Mouse (Mus musculus) lung, embryonic 14.5 days (tissue): ENCODE measurements around the gene Pnpla7. TPM values are rescaled to one million over a fixed set of nuclear protein-coding genes. Genes with fewer than 3 reads are reported as not detected.
"Not testable (repeated sequence)": the region's sequence is repeated elsewhere in the genome, so short reads cannot be mapped to it uniquely, and the experiment has no call there.

Source experiments
- ATAC-seq: fragments of 200-750 bp; cut with Nextera tagmentation; 2 replicates; pipeline ENCODE4 v1.8.0; 2017; ENCODE audit warnings: mild to moderate bottlenecking, moderate TSS enrichment, moderate library complexity; ENCODE audit not compliant: insufficient read depth
- DNase-seq: peaks from one replicate; pipeline ENCODE4 v3.0.0-alpha.2; 2015
- H3K27ac ChIP-seq: fragments of 300-500 bp; sonication (generic); 2 replicates; pipeline ENCODE4 v1.5.1; 2014; ENCODE audit warnings: low read depth, mild to moderate bottlenecking, moderate library complexity
- H3K27me3 ChIP-seq: fragments of 300-500 bp; sonication (generic); 2 replicates; pipeline ENCODE4 v1.6.1; 2014; ENCODE audit warnings: low read length, control low read depth; ENCODE audit not compliant: insufficient read depth
- H3K36me3 ChIP-seq: fragments of 300-500 bp; sonication (generic); 2 replicates; pipeline ENCODE4 v1.6.1; 2014; ENCODE audit warnings: control low read depth; ENCODE audit not compliant: insufficient read depth
- H3K4me1 ChIP-seq: fragments of 300-500 bp; sonication (generic); 2 replicates; pipeline ENCODE4 v1.6.1; 2014; ENCODE audit warnings: antibody characterized with exemption, control low read depth; ENCODE audit not compliant: insufficient read depth
- H3K4me2 ChIP-seq: fragments of 300-500 bp; sonication (generic); 2 replicates; pipeline ENCODE4 v1.6.1; 2014; ENCODE audit warnings: mild to moderate bottlenecking
- H3K4me3 ChIP-seq: fragments of 300-500 bp; sonication (generic); 2 replicates; pipeline ENCODE4 v1.5.1; 2014; ENCODE audit warnings: low read depth, low read length
- H3K9ac ChIP-seq: fragments of 300-500 bp; sonication (generic); 2 replicates; pipeline ENCODE4 v1.6.1; 2014
- H3K9me3 ChIP-seq: fragments of 300-500 bp; sonication (generic); 2 replicates; pipeline ENCODE4 v1.6.1; 2016; ENCODE audit warnings: low read depth, low read length, control low read depth
- CTCF ChIP-seq: IDR thresholded peaks from 2 replicates; pipeline ENCODE4 v1.5.1; 2016; ENCODE audit warnings: antibody characterized with exemption, low read depth
- WGBS: fragments of 180-500 bp; shearing (Covaris S2); extraction: QIAGEN DNeasy Blood & Tissue Kit; methylation state at CpG from one replicate; pipeline ENCODE4 v1.1.7; 2014; 5-methylcytosine and 5-hydroxymethylcytosine counted together
- polyA plus RNA-seq: library from polyadenylated mRNA; unstranded; fragments of >200 nt; fragmentation: Nextera tagmentation; extraction: Ambion mirVana; gene quantifications from 2 replicates; pipeline ENCODE4 v1.2.1, GENCODE M21; 2014

The Pnpla7 gene
- polyA plus RNA-seq, 1 experiment from 2014 or later, result 6.6 TPM

DNA sequence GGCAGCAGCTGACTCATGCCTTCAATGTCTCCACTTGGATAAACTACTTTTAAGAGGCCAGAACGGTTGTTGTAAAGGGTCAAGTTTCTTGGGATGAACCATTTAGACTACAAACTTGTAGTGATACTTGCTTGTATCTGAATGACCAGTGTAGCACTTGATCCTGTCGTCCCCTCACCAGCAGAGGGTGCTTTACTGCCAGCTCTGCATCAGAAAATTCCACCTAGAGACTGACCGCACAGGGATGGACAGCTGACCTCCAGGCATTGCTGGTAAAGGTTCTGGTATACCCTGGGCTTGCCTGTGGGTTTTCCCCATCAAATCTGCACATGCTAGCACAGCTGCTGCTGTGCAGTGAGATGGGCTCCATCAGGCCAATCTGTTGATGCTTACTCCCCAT, 14.9 kb upstream of the Pnpla7 start:
- no peak overlapping the region for H3K27ac ChIP-seq
- no peaks in the 10 kb centered on the region for H3K27me3 ChIP-seq
- ATAC-seq (no peak), DNase-seq (peak; percentile 52)
- H3K4me3 ChIP-seq, result no peak overlapping the region
- peaks cover 54% of the 10 kb centered on the region for H3K36me3 ChIP-seq
- TF ChIP-seq CTCF, result peak; percentile 60
- no peak overlapping the region for H3K4me2 ChIP-seq
- WGBS, result 30% methylated on average over 3 of the region's 3 CpGs
- H3K4me1 ChIP-seq, result no peaks in the 10 kb centered on the region
- H3K9me3 ChIP-seq, result no peaks in the 10 kb centered on the region
- no peak overlapping the region for H3K9ac ChIP-seq

DNA sequence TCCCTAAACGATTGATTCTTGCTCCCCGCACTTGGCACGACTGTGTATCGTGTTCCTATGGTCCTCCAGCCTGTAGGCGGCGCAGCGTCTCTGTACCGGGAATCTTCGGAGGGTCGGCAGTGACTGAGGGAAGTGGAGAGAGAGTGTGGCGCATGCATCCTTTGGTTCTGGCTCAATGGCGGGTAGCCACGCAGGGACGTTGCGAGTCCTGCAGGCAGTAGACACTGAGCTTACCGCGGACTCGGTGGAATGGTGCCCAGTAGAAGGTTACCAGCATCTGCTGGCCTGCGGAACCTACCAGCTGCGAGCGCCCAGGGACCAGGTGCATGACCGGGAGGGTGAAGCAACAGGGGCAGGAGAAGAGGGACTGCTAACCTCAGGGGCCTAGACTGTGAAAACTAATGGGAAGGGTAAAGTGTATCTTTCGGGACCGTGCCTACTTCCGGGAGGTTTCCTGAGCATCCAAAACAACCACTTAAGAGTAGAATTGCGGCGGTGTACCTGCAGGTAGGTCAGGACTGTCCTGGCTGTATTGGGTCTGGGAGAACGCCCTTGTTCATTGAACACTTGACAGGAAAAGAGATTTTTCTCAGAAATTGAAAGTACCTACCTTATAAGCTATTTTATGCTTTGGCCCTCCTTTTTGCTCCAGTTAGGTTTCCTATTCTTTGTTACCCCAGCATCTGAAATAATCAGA, 13.4 kb upstream of the Pnpla7 start, which contains the start of gene Dph7:
TSS of gene Dph7 (plus strand) at position 97 of the 697 bp plus-strand sequence.
- ATAC-seq (peak; percentile 89), DNase-seq (peak; percentile 94)
- peak; percentile 94 for TF ChIP-seq CTCF
- H3K4me3 ChIP-seq, result peak within 1 kb of the TSS; percentile 76
- no peaks in the 10 kb centered on the region for H3K27me3 ChIP-seq
- no peaks in the 10 kb centered on the region for H3K4me1 ChIP-seq
- under 1% methylated on average over 28 of the region's 28 CpGs for WGBS
- H3K9me3 ChIP-seq, result no peaks in the 10 kb centered on the region
- H3K27ac ChIP-seq, result 0 out of 2 replicates have a peak within 1 kb of the TSS, but pooled peaks have one; percentile 33
- peak within 1 kb of the TSS; percentile 61 for H3K4me2 ChIP-seq
- peak within 1 kb of the TSS; percentile 83 for H3K9ac ChIP-seq
- peaks cover 53% of the 10 kb centered on the region for H3K36me3 ChIP-seq

DNA sequence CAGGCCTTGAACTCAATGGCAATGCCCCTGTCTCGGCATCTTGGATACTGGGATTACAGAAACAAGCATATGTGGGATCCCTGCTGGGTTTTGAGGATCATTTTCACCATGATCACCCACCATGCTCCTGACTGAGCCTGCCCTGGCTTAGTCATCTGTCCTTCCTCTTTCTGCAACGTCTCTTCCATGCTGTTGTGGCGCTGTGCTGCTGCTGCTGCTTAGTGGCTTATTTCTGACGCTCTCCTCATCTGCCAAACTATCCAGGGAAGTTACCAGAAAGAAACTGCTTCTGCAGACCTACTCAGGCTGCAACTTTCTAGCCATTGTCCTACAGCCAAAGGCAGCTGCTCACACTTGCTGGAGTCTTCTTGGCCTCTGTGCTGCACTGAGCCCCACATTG, 5.4 kb upstream of the Pnpla7 start:
- Histone ChIP-seq H3K27me3 (no peaks in the 10 kb centered on the region), H3K4me1 (peaks cover 4% of the 10 kb centered on the region; the same call in 1 of the 2 replicates), H3K4me3 (no peak overlapping the region), H3K9me3 (no peaks in the 10 kb centered on the region), H3K36me3 (peaks cover 64% of the 10 kb centered on the region), H3K9ac (no peak overlapping the region), H3K27ac (no peak overlapping the region), H3K4me2 (no peak overlapping the region)
- TF ChIP-seq CTCF, result no peak
- no peak for ATAC-seq
- DNase-seq, result no peak
- 77% methylated on average over 4 of the region's 4 CpGs for WGBS

DNA sequence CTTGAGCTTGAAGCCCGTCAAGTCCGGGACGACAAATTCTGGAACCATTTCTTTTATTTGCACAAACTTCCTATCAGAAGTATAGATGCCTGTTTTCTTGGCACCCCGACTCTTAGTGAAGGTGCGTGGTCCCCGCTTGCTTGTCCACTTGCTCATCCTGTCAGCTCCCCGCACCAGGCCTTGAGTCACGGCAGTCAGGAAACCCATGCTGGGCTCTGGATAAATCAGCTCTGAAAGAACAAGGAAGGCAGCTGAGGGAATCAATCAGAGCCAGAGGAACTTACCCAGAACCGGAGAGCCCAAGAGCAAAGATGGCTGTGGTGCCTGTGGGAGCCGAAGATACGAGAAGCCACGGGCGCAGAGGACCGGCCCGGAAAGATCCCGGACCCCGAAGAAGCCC, 1.4 kb upstream of the Pnpla7 start:
- H3K4me3 ChIP-seq, result peak overlapping the region; percentile 77
- not testable (repeated sequence) for ATAC-seq, H3K27me3 ChIP-seq, DNase-seq, H3K4me1 ChIP-seq, H3K9me3 ChIP-seq
- peak overlapping the region; percentile 64 for H3K9ac ChIP-seq
- WGBS, result under 1% methylated on average over 17 of the region's 17 CpGs
- peak overlapping the region; percentile 99 for H3K4me2 ChIP-seq
- peaks cover 35% of the 10 kb centered on the region for H3K36me3 ChIP-seq
- peak overlapping the region; percentile 51; the same call in 1 of the 2 replicates for H3K27ac ChIP-seq

DNA sequence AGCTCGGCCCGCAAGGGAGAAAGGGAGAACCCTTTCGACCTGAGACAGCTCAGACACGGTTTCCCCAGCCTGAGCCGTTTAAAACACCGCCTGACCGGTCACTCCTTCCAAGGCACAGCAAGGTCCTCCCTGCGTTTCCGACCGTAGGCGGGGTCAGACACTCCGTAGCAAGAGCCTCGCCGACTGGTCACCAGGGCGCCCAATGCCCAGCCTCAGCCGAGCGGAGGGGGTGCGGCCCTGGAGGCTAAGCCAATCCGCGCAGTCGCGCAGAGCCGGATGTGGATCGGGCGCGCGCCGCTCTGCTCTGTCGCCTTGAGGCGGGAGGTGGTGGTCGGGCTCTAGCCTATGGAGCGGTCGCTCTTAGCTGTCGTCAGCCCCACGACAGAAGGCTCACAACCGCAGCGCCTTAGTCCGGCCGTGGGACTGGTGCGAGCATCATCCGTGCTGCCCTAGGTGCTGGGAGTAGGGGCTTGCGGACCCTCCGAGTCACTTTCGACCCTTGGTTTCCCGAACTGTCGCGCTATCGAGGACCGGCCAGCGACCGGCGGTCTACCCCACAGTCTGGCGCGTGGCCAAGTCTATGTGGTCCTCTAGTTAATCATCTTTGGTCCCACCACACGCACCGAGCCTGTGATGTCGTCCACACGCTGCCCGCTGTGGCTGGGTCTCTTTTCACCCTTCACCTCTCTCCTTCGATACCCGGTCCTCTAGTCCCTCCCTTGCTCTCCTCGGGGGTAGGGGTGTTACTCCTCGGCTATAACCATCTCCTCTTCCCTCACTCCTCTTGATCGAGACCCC, 728 bp upstream of the Pnpla7 start, which contains the start of gene Mrpl41:
TSS of gene Mrpl41 (minus strand) at position 193 of the 798 bp plus-strand sequence.
- TF ChIP-seq CTCF, result no peak
- peak; percentile 99 for ATAC-seq
- peaks cover 4% of the 10 kb centered on the region; the same call in 1 of the 2 replicates for H3K4me1 ChIP-seq
- WGBS, result under 1% methylated on average over 64 of the region's 64 CpGs
- DNase-seq, result peak; percentile 99
- peak within 1 kb of the TSS; percentile 77 for H3K4me3 ChIP-seq
- H3K27me3 ChIP-seq, result no peaks in the 10 kb centered on the region
- H3K27ac ChIP-seq, result peak within 1 kb of the TSS; percentile 92
- H3K9me3 ChIP-seq, result no peaks in the 10 kb centered on the region
- H3K4me2 ChIP-seq, result peak within 1 kb of the TSS; percentile 99
- H3K9ac ChIP-seq, result peak within 1 kb of the TSS; percentile 69
- peaks cover 28% of the 10 kb centered on the region for H3K36me3 ChIP-seq

DNA sequence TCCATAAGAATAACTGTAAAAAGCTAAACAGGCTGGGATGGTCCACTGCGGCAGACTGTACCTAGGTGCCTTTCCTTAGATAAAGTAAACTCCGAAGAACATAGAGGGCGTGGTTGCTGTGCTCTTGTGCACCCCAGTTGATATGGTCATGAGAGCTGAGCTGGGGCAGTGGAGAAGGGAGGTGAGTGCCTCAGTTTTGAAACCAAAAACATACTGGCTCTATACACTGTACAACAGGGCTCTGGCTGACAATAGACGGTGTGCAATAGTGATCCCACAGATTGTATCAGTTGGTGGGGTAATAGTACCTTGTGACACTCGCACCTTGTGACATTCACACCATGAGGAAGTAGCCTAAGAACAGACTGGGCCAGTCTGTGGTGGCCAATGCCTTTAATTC, 1.1 kb downstream of the Pnpla7 start:
- Histone ChIP-seq H3K4me1 (peaks cover 4% of the 10 kb centered on the region; the same call in 1 of the 2 replicates), H3K36me3 (peaks cover 10% of the 10 kb centered on the region), H3K4me2 (peak overlapping the region; percentile 99), H3K9me3 (no peaks in the 10 kb centered on the region), H3K27ac (no peak overlapping the region), H3K27me3 (no peaks in the 10 kb centered on the region), H3K4me3 (peak overlapping the region; percentile 14; the same call in 1 of the 2 replicates), H3K9ac (no peak overlapping the region)
- ATAC-seq, result no peak
- no peak for DNase-seq
- WGBS, result 90% methylated on average over 5 of the region's 5 CpGs
- no peak for TF ChIP-seq CTCF

DNA sequence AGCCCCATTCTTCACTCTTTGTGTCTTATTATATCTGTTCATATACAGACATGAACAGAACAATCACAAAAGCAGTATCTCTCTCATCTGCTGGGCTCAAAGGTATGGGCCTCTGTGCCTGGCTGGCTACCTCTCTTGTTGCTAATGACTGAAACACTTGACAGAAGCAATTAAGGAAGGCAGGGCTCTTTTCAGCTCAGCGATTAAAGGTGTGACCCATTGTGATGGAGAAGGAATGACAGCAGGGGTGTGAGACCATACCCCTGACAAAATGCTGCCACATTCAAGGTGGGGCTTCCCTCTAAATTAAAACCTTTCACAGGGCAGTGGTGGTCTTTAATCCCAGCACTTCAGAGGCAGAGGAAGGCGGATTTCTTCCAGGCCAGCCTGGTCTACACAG, 11.9 kb downstream of the Pnpla7 start:
- no peaks in the 10 kb centered on the region for H3K27me3 ChIP-seq
- DNase-seq, result no peak
- H3K36me3 ChIP-seq, result 0 out of 2 replicates have a peak, but pooled peaks cover 8% of the 10 kb centered on the region
- H3K27ac ChIP-seq, result no peak overlapping the region
- 60% methylated on average over 2 of the region's 2 CpGs for WGBS
- H3K9ac ChIP-seq, result no peak overlapping the region
- no peaks in the 10 kb centered on the region for H3K9me3 ChIP-seq
- H3K4me2 ChIP-seq, result no peak overlapping the region
- H3K4me1 ChIP-seq, result no peaks in the 10 kb centered on the region
- ATAC-seq, result no peak
- H3K4me3 ChIP-seq, result no peak overlapping the region
- no peak for TF ChIP-seq CTCF
